Mouse (Mus musculus) CH12.LX (cell line): ENCODE data around the gene Gm44502. TPM values are rescaled to one million over a fixed set of nuclear protein-coding genes. Genes with fewer than 3 reads are reported as not detected.

Experiments used
- DNase-seq: peaks from one replicate; pipeline ENCODE4 v3.0.0-alpha.2; 2013; ENCODE audit errors: extremely low read depth
- H3K27ac ChIP-seq: 2 replicates; pipeline ENCODE4 v1.5.1; 2012; ENCODE audit warnings: low read depth, mild to moderate bottlenecking, control low read depth, moderate library complexity; ENCODE audit not compliant: insufficient read depth
- H3K27me3 ChIP-seq: replicated peaks from 2 replicates; pipeline ENCODE3; 2012; ENCODE audit warnings: inconsistent platforms
- H3K36me3 ChIP-seq, 2 experiments: replicated peaks in 1 of 2; 2 replicates each; pipeline versions ENCODE3 to v1.6.1; 2012; ENCODE audit warnings: inconsistent platforms in 1 of 2, low read length in 1 of 2, mild to moderate bottlenecking in 1 of 2, mixed read lengths in 1 of 2, moderate library complexity in 1 of 2; ENCODE audit not compliant: control insufficient read depth in 1 of 2, insufficient read depth in 1 of 2
- H3K4me1 ChIP-seq, 2 experiments: 2 replicates each; pipeline ENCODE4 v1.6.1; 2012; ENCODE audit warnings: inconsistent platforms in 1 of 2, moderate library complexity in 1 of 2; ENCODE audit not compliant: insufficient read depth in 2 of 2, control insufficient read depth in 1 of 2
- H3K4me2 ChIP-seq: 2 replicates; pipeline ENCODE4 v1.6.1; 2012; ENCODE audit warnings: low read depth, mild to moderate bottlenecking, control low read depth; ENCODE audit not compliant: poor library complexity, insufficient read depth, severe bottlenecking
- H3K4me3 ChIP-seq, 3 experiments: fragments of 150-350 bp in 1 of 3; sonication (generic) in 1 of 3; replicated peaks in 1 of 3; 2 replicates each; pipeline versions ENCODE3 to v1.5.1; 2011 to 2012; ENCODE audit warnings: low read depth in 2 of 3, low read length in 2 of 3, mild to moderate bottlenecking in 2 of 3, moderate library complexity in 2 of 3, control low read depth in 1 of 3, improper control_type of control experiment in 1 of 3, inconsistent platforms in 1 of 3, mixed read lengths in 1 of 3; ENCODE audit not compliant: poor library complexity in 1 of 3
- H3K79me2 ChIP-seq: replicated peaks from 2 replicates; pipeline ENCODE4 v1.6.1; 2012; ENCODE audit warnings: mild to moderate bottlenecking, moderate library complexity; ENCODE audit not compliant: control insufficient read depth, poor library complexity, insufficient read depth, severe bottlenecking; ENCODE audit errors: extremely low read depth
- H3K9ac ChIP-seq: 2 replicates; pipeline ENCODE4 v1.6.1; 2012; ENCODE audit warnings: low read depth, mild to moderate bottlenecking, control low read depth, moderate library complexity; ENCODE audit not compliant: insufficient read depth
- H3K9me3 ChIP-seq: replicated peaks from 2 replicates; pipeline ENCODE3; 2012; ENCODE audit warnings: low read length, inconsistent platforms, mixed read lengths
- BHLHE40 ChIP-seq: IDR thresholded peaks from 2 replicates; pipeline ENCODE4 v1.6.1; 2011; ENCODE audit warnings: mild to moderate bottlenecking, low read depth, low read length, improper control_type of control experiment
- CHD2 ChIP-seq: IDR thresholded peaks from 2 replicates; pipeline ENCODE4 v1.6.1; 2011; ENCODE audit warnings: low read length, improper control_type of control experiment
- CTCF ChIP-seq, 2 experiments: IDR thresholded peaks in 1 of 2; conservative IDR thresholded peaks in 1 of 2; 2 replicates each; pipeline ENCODE4 v1.5.1; 2011 to 2012; ENCODE audit warnings: low read depth in 2 of 2, low read length in 2 of 2, improper control_type of control experiment in 1 of 2, inconsistent platforms in 1 of 2, mild to moderate bottlenecking in 1 of 2, moderate library complexity in 1 of 2
- E2F4 ChIP-seq: IDR thresholded peaks from 2 replicates; pipeline ENCODE4 v1.6.1; 2011; ENCODE audit warnings: low read depth, low read length, improper control_type of control experiment; ENCODE audit not compliant: insufficient replicate concordance
- ELF1 ChIP-seq: IDR thresholded peaks from 2 replicates; pipeline ENCODE4 v1.6.1; 2014; ENCODE audit warnings: low read depth, mild to moderate bottlenecking, inconsistent platforms, low read length, improper control_type of control experiment
- JUN ChIP-seq: IDR thresholded peaks from 2 replicates; pipeline ENCODE4 v1.6.1; 2011; ENCODE audit warnings: low read depth, mild to moderate bottlenecking, low read length, improper control_type of control experiment, moderate library complexity; ENCODE audit not compliant: insufficient read depth
- JUND ChIP-seq: conservative IDR thresholded peaks from 2 replicates; pipeline ENCODE4 v1.6.1; 2011; ENCODE audit warnings: low read depth, low read length, improper control_type of control experiment
- MAX ChIP-seq: IDR thresholded peaks from 2 replicates; pipeline ENCODE4 v1.6.1; 2011; ENCODE audit warnings: low read length, improper control_type of control experiment
- MAZ ChIP-seq: IDR thresholded peaks from 2 replicates; pipeline ENCODE4 v1.6.1; 2012; ENCODE audit warnings: low read depth, mild to moderate bottlenecking, inconsistent platforms, low read length, improper control_type of control experiment, moderate library complexity
- MEF2A ChIP-seq: IDR thresholded peaks from 2 replicates; pipeline ENCODE4 v1.6.1; 2014; ENCODE audit warnings: low read depth, mild to moderate bottlenecking, inconsistent platforms, low read length, improper control_type of control experiment, borderline replicate concordance
- MXI1 ChIP-seq: IDR thresholded peaks from 2 replicates; pipeline ENCODE4 v1.6.1; 2011; ENCODE audit warnings: mild to moderate bottlenecking, low read depth, low read length, improper control_type of control experiment
- MYC ChIP-seq: IDR thresholded peaks from 2 replicates; pipeline ENCODE4 v1.6.1; 2011; ENCODE audit warnings: low read depth, mild to moderate bottlenecking, improper control_type of control experiment, low read length
- NELFE ChIP-seq: IDR thresholded peaks from 2 replicates; pipeline ENCODE4 v1.6.1; 2011; ENCODE audit warnings: low read depth, low read length, improper control_type of control experiment
- NRF1 ChIP-seq: IDR thresholded peaks from 2 replicates; pipeline ENCODE4 v1.6.1; 2014; ENCODE audit warnings: low read depth, mild to moderate bottlenecking, inconsistent platforms, low read length, improper control_type of control experiment, moderate library complexity
- PAX5 ChIP-seq: IDR thresholded peaks from 2 replicates; pipeline ENCODE4 v1.6.1; 2012; ENCODE audit warnings: low read length, inconsistent platforms, mixed read lengths
- POLR2A ChIP-seq: IDR thresholded peaks from 2 replicates; pipeline ENCODE4 v1.6.1; 2011; ENCODE audit warnings: low read depth, mild to moderate bottlenecking, improper control_type of control experiment, low read length
- POLR2AphosphoS2 ChIP-seq: IDR thresholded peaks from 2 replicates; pipeline ENCODE4 v1.6.1; 2011; ENCODE audit warnings: low read depth, low read length, improper control_type of control experiment
- RAD21 ChIP-seq: IDR thresholded peaks from 2 replicates; pipeline ENCODE4 v1.6.1; 2011; ENCODE audit warnings: low read depth, mild to moderate bottlenecking, low read length, improper control_type of control experiment, moderate library complexity
- TBP ChIP-seq: conservative IDR thresholded peaks from 2 replicates; pipeline ENCODE4 v1.6.1; 2011; ENCODE audit warnings: low read depth, low read length, improper control_type of control experiment
- TCF12 ChIP-seq: IDR thresholded peaks from 2 replicates; pipeline ENCODE4 v1.6.1; 2014; ENCODE audit warnings: low read depth, mild to moderate bottlenecking, inconsistent platforms, low read length, improper control_type of control experiment
- UBTF ChIP-seq: IDR thresholded peaks from 2 replicates; pipeline ENCODE4 v1.6.1; 2012; ENCODE audit warnings: low read depth, mild to moderate bottlenecking, inconsistent platforms, low read length, improper control_type of control experiment, moderate library complexity
- USF2 ChIP-seq: conservative IDR thresholded peaks from 2 replicates; pipeline ENCODE4 v1.6.1; 2011; ENCODE audit warnings: low read depth, low read length, improper control_type of control experiment
- ZMIZ1 ChIP-seq: IDR thresholded peaks from 2 replicates; pipeline ENCODE4 v1.6.1; 2012; ENCODE audit warnings: low read depth, mild to moderate bottlenecking, inconsistent platforms, low read length, improper control_type of control experiment
- dilution Hi-C: fragments of 300-500 bp; cut with MboI; formaldehyde crosslinking; loops from 2 replicates; pipeline ENCODE4 v1.14.3; 2020; ENCODE audit warnings: low sequenced_read_pairs; ENCODE audit not compliant: extremely low pct_unique_long_range_greater_than_20kb, extremely low pct_ligation_motif_present
- in situ Hi-C: fragments of 300-500 bp; cut with MboI; formaldehyde crosslinking; loops from 3 replicates; pipeline ENCODE4 v1.14.3; 2019; ENCODE audit warnings: low sequenced_read_pairs, low pct_ligation_motif_present, low pct_unique_long_range_greater_than_20kb, mixed read lengths
- polyA plus RNA-seq: library from polyadenylated mRNA; unstranded; fragments of >175 nt; gene quantifications from 2 replicates; pipeline ENCODE4 v1.2.1, GENCODE M21; 2012; ENCODE audit warnings: low read depth; ENCODE audit not compliant: insufficient read length
- total RNA-seq, 2 experiments: library from RNA; depleted of rRNA; stranded (reverse); fragments of 300-350 nt in 1 of 2; fragments of >200 nt in 1 of 2; gene quantifications; 2 replicates each; pipeline ENCODE4 v1.2.3; 2012 to 2014

Gene Gm44502
- total and polyA plus RNA-seq, 3 experiments = 0.13 to 0.15 TPM; not detected in 1

GRCm38 (mm10) chr15:89415282-89415681 is 14.2 kb downstream of the Gm44502 start:
- dilution Hi-C loops = no loop called here
- in situ Hi-C loops = no loop called here
- Histone ChIP-seq H3K4me3 (no peak overlapping the region), H3K9me3 (no peaks in the 10 kb centered on the region), H3K36me3 (peaks cover 29 to 46% of the 10 kb centered on the region in 2 experiments), H3K4me1 (no peaks in the 10 kb centered on the region), H3K79me2 (no peaks in the 10 kb centered on the region), H3K4me2 (no peak overlapping the region), H3K27me3 (no peaks in the 10 kb centered on the region), H3K27ac (no peak overlapping the region), H3K9ac (no peak overlapping the region)
- DNase-seq = no peak
- no peak for TF ChIP-seq CTCF (conservative IDR thresholded peaks at IDR 0.05 in 1 of 2, IDR thresholded peaks at IDR 0.05 in 1 of 2; ENCODE audit: low read depth in 2 of 2, low read length in 2 of 2)
- TF ChIP-seq JUND = no peak
- TF ChIP-seq BHLHE40 = no peak
- no peak for TF ChIP-seq MYC
- no peak for TF ChIP-seq USF2
- TF ChIP-seq TBP = no peak
- no peak for TF ChIP-seq RAD21
- TF ChIP-seq E2F4 = no peak
- no peak for TF ChIP-seq TCF12
- no peak for TF ChIP-seq MAZ
- no peak for TF ChIP-seq ZMIZ1
- TF ChIP-seq JUN = no peak
- TF ChIP-seq UBTF = no peak
- no peak for TF ChIP-seq MAX
- TF ChIP-seq POLR2AphosphoS2 = no peak

- Histone ChIP-seq H3K4me2 (no peak within 1 kb of the TSS), H3K9ac (no peak within 1 kb of the TSS), H3K79me2 (no peaks in the 10 kb centered on the region), H3K4me1 (no peaks in the 10 kb centered on the region), H3K27me3 (peaks cover 2% of the 10 kb centered on the region), H3K36me3 (no peaks in the 10 kb centered on the region), H3K9me3 (peaks cover 15% of the 10 kb centered on the region), H3K4me3 (no peak within 1 kb of the TSS), H3K27ac (no peak within 1 kb of the TSS)
- in situ Hi-C loops (no loop called here), dilution Hi-C loops (no loop called here)
- no peak for TF ChIP-seq RAD21
- TF ChIP-seq ZMIZ1 = no peak
- no peak for TF ChIP-seq ELF1
- no peak for TF ChIP-seq USF2
- TF ChIP-seq NELFE = no peak
- TF ChIP-seq JUND = no peak
- TF ChIP-seq PAX5 = no peak
- TF ChIP-seq TBP = no peak
- no peak for TF ChIP-seq MAZ
- no peak for TF ChIP-seq CHD2
- TF ChIP-seq MEF2A = no peak
- no peak for TF ChIP-seq CTCF (conservative IDR thresholded peaks at IDR 0.05 in 1 of 2, IDR thresholded peaks at IDR 0.05 in 1 of 2; ENCODE audit: low read depth in 2 of 2, low read length in 2 of 2)
- TF ChIP-seq BHLHE40 = no peak
- TF ChIP-seq MXI1 = no peak
- TF ChIP-seq POLR2A = no peak
- TF ChIP-seq NRF1 = no peak
- TF ChIP-seq POLR2AphosphoS2 = no peak
- DNase-seq = no peak
Measured at GRCm38 (mm10) chr15:89410118-89410517, 19.4 kb downstream of the Gm44502 start, which contains the start of gene Syce3. Gene Syce3, minus strand, starts transcription at chr15:89410503.
